Mouse (Mus musculus) cerebellum, adult 9-10 months (tissue): ENCODE measurements at regions not wholly inside any gene's neighbourhood (a gene's known extent, or its start where the extent isn't known, plus 50 kb on each side); places are given as distances from the start of the nearest gene placed in this dataset.

Source experiments
- DNase-seq: peaks from one replicate; pipeline ENCODE4 v3.0.0; 2022

GRCm38 (mm10) chr8:30797341-30797740 is 2631.2 kb upstream of the 5930422O12Rik start:
- peak; percentile 40 for DNase-seq

GRCm38 (mm10) chr8:30817028-30817427 is 2611.5 kb upstream of the 5930422O12Rik start:
- DNase-seq: no peak

- DNase-seq: no peak
These were observed 2605.5 kb upstream of the 5930422O12Rik start for GRCm38 (mm10) chr8:30822835-30823587.

- DNase-seq: no peak
These were observed 2604.9 kb upstream of the 5930422O12Rik start for GRCm38 (mm10) chr8:30823588-30823938.

- no peak for DNase-seq
These were observed 2602.5 kb upstream of the 5930422O12Rik start for GRCm38 (mm10) chr8:30826021-30826420.

GRCm38 (mm10) chr8:30838056-30838455 is 2590.5 kb upstream of the 5930422O12Rik start:
- no peak for DNase-seq

- peak; percentile 37 for DNase-seq
These were observed 2588.4 kb upstream of the 5930422O12Rik start for GRCm38 (mm10) chr8:30840064-30840463.

GRCm38 (mm10) chr8:30863017-30863416 is 2565.5 kb upstream of the 5930422O12Rik start:
- DNase-seq: peak; percentile 19

GRCm38 (mm10) chr8:30906044-30906695 is 2522.3 kb upstream of the 5930422O12Rik start:
- DNase-seq: no peak

GRCm38 (mm10) chr8:30913664-30914063 is 2514.8 kb upstream of the 5930422O12Rik start:
- no peak for DNase-seq

- DNase-seq: no peak
These were observed 2513.4 kb upstream of the 5930422O12Rik start for GRCm38 (mm10) chr8:30915127-30915526.

- DNase-seq: no peak
These were observed 2512.8 kb upstream of the 5930422O12Rik start for GRCm38 (mm10) chr8:30915601-30916171.

- DNase-seq: no peak
These were observed 2512.2 kb upstream of the 5930422O12Rik start for GRCm38 (mm10) chr8:30916184-30916751.

- no peak for DNase-seq
These were observed 2507.1 kb upstream of the 5930422O12Rik start for GRCm38 (mm10) chr8:30921451-30921850.

- DNase-seq: peak; percentile 66
These were observed 2505.0 kb upstream of the 5930422O12Rik start for GRCm38 (mm10) chr8:30923301-30924159.

- no peak for DNase-seq
These were observed 2504.4 kb upstream of the 5930422O12Rik start for GRCm38 (mm10) chr8:30924160-30924534.

GRCm38 (mm10) chr8:30924656-30925055 is 2503.9 kb upstream of the 5930422O12Rik start:
- DNase-seq: no peak

GRCm38 (mm10) chr8:30937449-30938075 is 2490.9 kb upstream of the 5930422O12Rik start:
- no peak for DNase-seq

- no peak for DNase-seq
These were observed 2487.6 kb upstream of the 5930422O12Rik start for GRCm38 (mm10) chr8:30940901-30941300.

GRCm38 (mm10) chr8:30941511-30942175 is 2486.9 kb upstream of the 5930422O12Rik start:
- no peak for DNase-seq
